12 mouse cellular contexts compared by ENCODE assay signal in genomic region chr4:137510021-137510696, GRCm38 (mm10). TPM values are rescaled to one million over a fixed set of nuclear protein-coding genes. Genes with fewer than 3 reads are reported as not detected.
DNase-seq lines count a peak whose midpoint lies in the region; ATAC-seq lines count a peak whose summit lies in the region.
"Had no signal": no experiment of that assay in that cellular context is flagged by ENCODE, and none has a peak within 500 bp of the region (broad histone marks: within the 10 kb centered on the region; RNA-seq: fewer than 3 reads in every experiment).

No protein-coding gene starts in this region.

- no peaks in the 10 kb centered on the region for H3K4me1 ChIP-seq in embryonic facial prominence, embryonic 12.5 days
- H3K4me1 ChIP-seq in intestine, embryonic 15.5 days (replicated peaks), result no peaks in the 10 kb centered on the region
- H3K4me1 ChIP-seq: megakaryocyte, embryonic 14.5 days had no signal

- peak; percentile 35; the same call in 1 of the 2 replicates for ATAC-seq in embryonic facial prominence, embryonic 12.5 days (ENCODE audit: insufficient number of reproducible peaks, insufficient read depth, low FRiP score, low TSS enrichment)
- no peak for ATAC-seq in intestine, embryonic 15.5 days

- no peak overlapping the region for H3K9ac ChIP-seq in embryonic facial prominence, embryonic 12.5 days
- H3K9ac ChIP-seq in intestine, embryonic 15.5 days, result no peak overlapping the region
- H3K9ac ChIP-seq: heart, embryonic 15.5 days had no signal

- peaks cover 65% of the 10 kb centered on the region for H3K36me3 ChIP-seq in embryonic facial prominence, embryonic 12.5 days
- H3K36me3 ChIP-seq in intestine, embryonic 15.5 days, result peaks cover 25% of the 10 kb centered on the region

- WGBS in embryonic facial prominence, embryonic 12.5 days, result 84% methylated on average over 15 of the region's 15 CpGs
- WGBS in intestine, embryonic 15.5 days, result 87% methylated on average over 15 of the region's 15 CpGs

- H3K9me3 ChIP-seq in embryonic facial prominence, embryonic 12.5 days, result no peaks in the 10 kb centered on the region
- H3K9me3 ChIP-seq in intestine, embryonic 15.5 days, result no peaks in the 10 kb centered on the region
- H3K9me3 ChIP-seq: heart, embryonic 15.5 days; megakaryocyte, embryonic 14.5 days had no signal

- no peak overlapping the region for H3K4me3 ChIP-seq in embryonic facial prominence, embryonic 12.5 days
- no peak overlapping the region for H3K4me3 ChIP-seq in intestine, embryonic 15.5 days (replicated peaks)
- H3K4me3 ChIP-seq: heart, embryonic 15.5 days; megakaryocyte, embryonic 14.5 days had no signal

- intact Hi-C loops in left cerebral cortex, postnatal 14 days (cut with DNase I), result no loop called here
- intact Hi-C loops in heart, postnatal 14 days (cut with DNase I), result no loop called here

- H3K4me2 ChIP-seq in embryonic facial prominence, embryonic 12.5 days (replicated peaks), result no peak overlapping the region
- H3K4me2 ChIP-seq in intestine, embryonic 15.5 days (replicated peaks), result no peak overlapping the region
- H3K4me2 ChIP-seq: heart, embryonic 15.5 days had no signal

- no peaks in the 10 kb centered on the region for H3K27me3 ChIP-seq in embryonic facial prominence, embryonic 12.5 days
- no peaks in the 10 kb centered on the region for H3K27me3 ChIP-seq in intestine, embryonic 15.5 days (replicated peaks)
- H3K27me3 ChIP-seq: heart, embryonic 15.5 days had no signal

- H3K27ac ChIP-seq in embryonic facial prominence, embryonic 12.5 days, result no peak overlapping the region
- no peak overlapping the region for H3K27ac ChIP-seq in intestine, embryonic 15.5 days
- H3K27ac ChIP-seq: heart, embryonic 15.5 days had no signal

- DNase-seq in left cerebral cortex, postnatal 14 days (ENCODE audit: low spot score in 2 of 2), result peak; percentile 22 to 43
- no peak for DNase-seq in left cerebral cortex, adult 8-10 months (ENCODE audit: low spot score in 2 of 2)
- peak; percentile 61 for DNase-seq in brain, adult 2 months (ENCODE audit: low read depth, low spot score)
- peak; percentile 68 for DNase-seq in kidney, adult 9 months
- no peak for DNase-seq in heart, postnatal 14 days
- DNase-seq: liver had no signal

RNA-seq across cellular contexts. Expression of gene Hspg2, which starts 41.6 kb away (rescaled TPM):
- 10 to 100 TPM; 11.6 to 12.9 TPM for total RNA-seq in left cerebral cortex, postnatal 14 days (2021)
- total RNA-seq in left cerebral cortex, adult 8-10 months (2022), result 1 to 10 TPM; 4.1 to 6.4 (median 6.0) TPM
- polyA plus RNA-seq in embryonic facial prominence, embryonic 12.5 days (2016; fragmentation: Nextera tagmentation; extraction: Ambion mirVana), result 19.0 and 19.7 TPM in 2 replicates
- 20.9 and 23.0 TPM in 2 replicates for polyA plus RNA-seq in intestine, embryonic 15.5 days (2015; fragmentation: Nextera tagmentation; extraction: Ambion mirVana)
- 100 to 1,000 TPM; 436 to 447 TPM for total RNA-seq in heart, postnatal 14 days (2021)

RNA-seq across cellular contexts. Expression of gene 1700013G24Rik, which starts 57.1 kb away (rescaled TPM):
- total RNA-seq in left cerebral cortex, postnatal 14 days (2021), result not detected
- total RNA-seq in left cerebral cortex, adult 8-10 months (2022), result not detected
- polyA plus RNA-seq in embryonic facial prominence, embryonic 12.5 days (2016; fragmentation: Nextera tagmentation; extraction: Ambion mirVana), result not detected in 2 replicates
- not detected in 2 replicates for polyA plus RNA-seq in intestine, embryonic 15.5 days (2015; fragmentation: Nextera tagmentation; extraction: Ambion mirVana)
- not detected for total RNA-seq in heart, postnatal 14 days (2021)
- total RNA-seq: layer of hippocampus, adult 18-20 months had no signal
- polyA plus RNA-seq: heart, embryonic 15.5 days; stomach, embryonic 16.5 days had no signal

Comparison
In these comparisons a context has a peak if more than half of its experiments do, and no peak if none do; other contexts are left out.
1. DNase-seq: peak in left cerebral cortex, postnatal 14 days (2 of 2), brain, adult 2 months (single experiment) and kidney, adult 9 months (single experiment); none in left cerebral cortex, adult 8-10 months (0 of 2) and heart, postnatal 14 days (0 of 2).
2. RNA of gene Hspg2, which starts 41.6 kb away (total RNA-seq): 436 to 447 TPM in heart, postnatal 14 days; 11.6 to 12.9 TPM in left cerebral cortex, postnatal 14 days and 4.1 to 6.4 TPM in left cerebral cortex, adult 8-10 months; every median in the first group is over 10 times any median in the second.